Mouse (Mus musculus) heart, adult 2 months (tissue): ENCODE measurements around the gene Gmds.

Experiments used
- CTCF ChIP-seq: fragments of 200-600 bp; IDR thresholded peaks from 2 replicates; pipeline ENCODE4 v1.8.1; 2022; ENCODE audit warnings: antibody characterized with exemption, mild to moderate bottlenecking, moderate library complexity
- EP300 ChIP-seq: fragments of 200-500 bp; IDR thresholded peaks from 2 replicates; pipeline ENCODE4 v1.6.1; 2011; ENCODE audit warnings: low read depth, low read length, control low read depth; ENCODE audit not compliant: insufficient read depth
- POLR2A ChIP-seq: fragments of 200-500 bp; IDR thresholded peaks from 2 replicates; pipeline ENCODE4 v1.6.1; 2011; ENCODE audit warnings: mild to moderate bottlenecking, low read depth, low read length, control low read depth; ENCODE audit not compliant: insufficient read depth

DNA sequence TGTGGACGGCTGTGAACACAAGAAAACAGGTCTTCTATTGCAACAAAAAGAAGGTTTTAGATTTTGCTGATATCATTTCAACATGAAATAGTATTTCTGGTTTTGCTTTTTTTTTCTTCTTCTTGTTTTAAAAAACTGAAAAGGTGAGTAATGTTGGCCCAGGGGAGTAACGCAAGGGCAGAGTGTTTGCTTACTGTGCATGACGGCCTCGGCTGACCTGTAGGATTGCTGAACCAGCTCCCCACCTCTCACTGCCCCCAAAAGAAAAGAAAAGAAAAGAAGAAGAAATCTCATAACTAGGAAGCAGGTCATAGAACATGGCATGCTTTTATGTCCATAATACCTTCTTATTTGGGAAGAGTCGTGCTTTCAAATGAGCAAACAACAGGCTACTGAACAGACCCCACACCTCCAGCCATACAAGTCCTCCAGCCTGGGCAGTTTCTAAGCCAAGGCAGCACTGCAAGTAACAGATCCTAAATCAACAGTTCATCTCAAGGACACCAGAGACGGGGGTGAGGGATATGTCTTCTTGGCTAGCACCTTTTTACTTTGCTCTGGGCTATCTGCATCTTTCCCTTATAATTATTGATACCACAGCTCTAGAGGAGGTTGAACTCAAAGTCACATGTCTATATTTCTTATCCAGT is 303.6 kb downstream of the Gmds start:
- TF ChIP-seq POLR2A (no peak), CTCF (no peak), EP300 (no peak)
